16 mouse cellular contexts compared by ENCODE assay signal in genomic region chr13:52339156-52339555, GRCm38 (mm10).
DNase-seq lines count a peak whose midpoint lies in the region; ATAC-seq lines count a peak whose summit lies in the region.
"Had no signal": no experiment of that assay in that cellular context is flagged by ENCODE, and none has a peak within 500 bp of the region (broad histone marks: within the 10 kb centered on the region; RNA-seq: fewer than 3 reads in every experiment).

No protein-coding gene starts in this region.

- H3K4me2 ChIP-seq in midbrain, embryonic 14.5 days (ENCODE audit: low read length) = no peak overlapping the region
- H3K4me2 ChIP-seq: embryonic facial prominence, embryonic 15.5 days; liver, embryonic 13.5 days had no signal

- 0 out of 2 replicates have a peak, but pooled peaks cover 4% of the 10 kb centered on the region for H3K4me1 ChIP-seq in midbrain, embryonic 14.5 days (ENCODE audit: control insufficient read depth, insufficient read depth, low read length)
- H3K4me1 ChIP-seq: embryonic facial prominence, embryonic 15.5 days; liver, embryonic 13.5 days had no signal

- no peaks in the 10 kb centered on the region for H3K9me3 ChIP-seq in midbrain, embryonic 14.5 days (ENCODE audit: control insufficient read depth, low read length)
- H3K9me3 ChIP-seq: embryonic facial prominence, embryonic 15.5 days; liver, embryonic 13.5 days had no signal

- no peak for ATAC-seq in midbrain, embryonic 14.5 days (ENCODE audit: low FRiP score, low TSS enrichment)
- ATAC-seq: forebrain, embryonic 14.5 days; inflammation-experienced regulatory T-cells, adult 6 months had no signal

- H3K27me3 ChIP-seq in midbrain, embryonic 14.5 days (ENCODE audit: control insufficient read depth, insufficient read depth, low read length) = no peaks in the 10 kb centered on the region
- H3K27me3 ChIP-seq: embryonic facial prominence, embryonic 15.5 days; liver, embryonic 13.5 days had no signal

- H3K4me3 ChIP-seq in midbrain, embryonic 14.5 days (replicated peaks; ENCODE audit: low read depth, low read length) = no peak overlapping the region
- H3K4me3 ChIP-seq: embryonic facial prominence, embryonic 15.5 days; liver, embryonic 13.5 days; myocyte had no signal

- intact Hi-C loops in left cerebral cortex, postnatal 10 days (cut with DNase I) = no loop called here

- no peaks in the 10 kb centered on the region for H3K36me3 ChIP-seq in midbrain, embryonic 14.5 days (ENCODE audit: control insufficient read depth, insufficient read depth, low read length)
- H3K36me3 ChIP-seq: embryonic facial prominence, embryonic 15.5 days; liver, embryonic 13.5 days had no signal

- no peak overlapping the region for H3K9ac ChIP-seq in midbrain, embryonic 14.5 days (replicated peaks; ENCODE audit: low read length)
- H3K9ac ChIP-seq: embryonic facial prominence, embryonic 15.5 days; liver, embryonic 13.5 days had no signal

- no peak overlapping the region for H3K27ac ChIP-seq in midbrain, embryonic 14.5 days (replicated peaks; ENCODE audit: low read depth, low read length)
- H3K27ac ChIP-seq: embryonic facial prominence, embryonic 15.5 days; liver, embryonic 13.5 days; macrophage had no signal

- 24% methylated on average over 10 of the region's 10 CpGs for WGBS in midbrain, embryonic 14.5 days

- peak; percentile 27 for DNase-seq in embryo, embryonic 10 days (ENCODE audit: low spot score)
- no peak for DNase-seq in embryo, embryonic 9.5 days (ENCODE audit: extremely low spot score)
- DNase-seq in Muller cell, postnatal 12 days (ENCODE audit: inconsistent ontology term) = peak; percentile 61
- peak; percentile 18 for DNase-seq in embryo, embryonic 11 days
- DNase-seq in midbrain, embryonic 14.5 days = peak; percentile 53
- no peak for DNase-seq in layer of hippocampus, postnatal 10 days (ENCODE audit: low spot score in 2 of 2)
- DNase-seq in left cerebral cortex, postnatal 10 days (ENCODE audit: extremely low spot score in 1 of 2, low spot score in 2 of 2) = no peak
- no peak for DNase-seq in testis, postnatal 10 days (ENCODE audit: low spot score)
- DNase-seq: cerebellum, adult 8-10 months; gastrocnemius, postnatal 10 days; liver, embryonic 13.5 days had no signal

Comparison
In these comparisons a context has a peak if more than half of its experiments do, and no peak if none do; other contexts are left out.
1. DNase-seq: peak in embryo, embryonic 10 days (single experiment), Muller cell, postnatal 12 days (single experiment), embryo, embryonic 11 days (single experiment) and midbrain, embryonic 14.5 days (single experiment); none in embryo, embryonic 9.5 days (single experiment), layer of hippocampus, postnatal 10 days (0 of 2), left cerebral cortex, postnatal 10 days (0 of 2) and testis, postnatal 10 days (single experiment).